Mouse (Mus musculus): ENCODE measurements around the gene Trappc2. TPM values are rescaled to one million over a fixed set of nuclear protein-coding genes. Genes with fewer than 3 reads are reported as not detected.

Trappc2 gene
- polyA plus RNA-seq (2016; fragmentation: Nextera tagmentation; extraction: Ambion mirVana) = 23.1 and 25.0 TPM in 2 replicates

DNA sequence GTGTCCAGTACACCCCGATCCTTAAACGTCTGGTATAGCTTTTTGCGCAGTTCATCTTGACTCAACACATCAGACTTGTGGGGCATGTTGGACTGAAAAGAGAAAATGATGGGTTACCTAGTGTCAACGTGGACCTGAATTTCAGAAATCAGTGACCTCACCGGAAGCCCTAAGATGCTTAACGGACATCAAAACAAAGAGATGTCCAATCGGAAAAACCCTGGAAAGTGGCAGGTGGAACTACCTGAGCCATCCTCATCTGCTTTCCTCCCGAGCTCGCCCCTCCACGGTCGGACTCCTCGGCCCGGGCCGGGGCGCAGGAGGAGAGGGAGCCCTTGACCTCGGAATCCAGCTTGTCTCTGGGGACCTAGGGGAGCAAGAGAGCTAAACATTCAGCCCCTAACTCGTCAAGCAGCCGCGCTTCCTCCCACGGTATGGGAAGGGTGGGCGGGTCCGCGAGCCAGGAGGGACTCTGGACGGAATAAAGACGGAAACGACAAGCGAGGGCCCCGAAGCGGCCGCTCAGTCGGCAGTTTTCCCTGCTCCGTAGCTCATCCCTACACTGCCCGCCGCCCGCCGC lies at the start of gene Trappc2:
Trappc2 (plus strand) TSS at position 539 of the 580 bp plus-strand sequence.
- Histone ChIP-seq H3K4me1 (peaks cover 4% of the 10 kb centered on the region; the same call in 1 of the 2 replicates), H3K9me3 (no peaks in the 10 kb centered on the region), H3K27ac (replicated peaks) (peak within 1 kb of the TSS; percentile 90), H3K4me3 (peak within 1 kb of the TSS; percentile 68), H3K27me3 (replicated peaks; ENCODE audit: low read depth, poor library complexity, severe bottlenecking) (peaks cover 95% of the 10 kb centered on the region), H3K36me3 (replicated peaks) (no peaks in the 10 kb centered on the region)
- DNase-seq (ENCODE audit: low spot score) = no peak
- 19% methylated on average over 36 of the region's 36 CpGs for WGBS

DNA sequence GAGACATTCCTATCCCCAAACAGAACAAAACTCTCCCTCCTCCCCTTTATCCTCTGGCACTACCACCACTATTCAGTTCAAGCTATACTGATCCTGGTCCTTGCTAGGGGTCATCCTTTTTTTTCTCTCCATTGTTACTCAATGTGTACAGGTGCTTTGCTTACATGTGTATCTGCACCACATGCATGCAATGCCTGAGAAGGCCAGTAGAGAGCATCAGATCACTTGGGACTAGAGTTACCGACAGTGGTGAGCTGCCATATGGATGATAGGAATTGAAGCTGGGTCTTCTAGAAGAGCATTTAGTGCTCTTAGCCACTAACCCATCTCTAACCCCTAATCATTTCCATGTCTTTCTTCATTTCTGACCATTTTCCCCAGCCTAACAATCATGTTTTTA lies 46.6 kb upstream of the Trappc2 start:
- WGBS = 77% methylated on average over 1 of the region's 1 CpGs

DNA sequence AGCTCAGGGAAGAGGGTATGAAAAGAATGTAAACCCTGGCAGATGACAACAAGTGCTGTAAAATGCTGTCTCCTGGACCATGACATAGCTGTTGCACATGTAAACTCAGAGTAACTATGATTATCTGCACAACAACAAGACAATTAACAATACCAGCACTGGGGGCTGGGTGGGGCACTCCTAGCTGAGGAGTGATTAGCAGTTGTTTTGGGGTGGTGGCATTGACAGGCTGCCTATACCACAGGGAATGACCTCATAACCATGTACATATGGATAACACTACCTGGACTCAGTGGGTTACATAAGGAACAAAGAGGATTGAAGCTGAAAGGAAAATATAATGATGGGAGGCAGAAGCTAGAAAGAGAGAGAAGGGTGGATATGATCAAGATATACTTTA lies 32.5 kb upstream of the Trappc2 start:
- Histone ChIP-seq H3K9me3 (no peaks in the 10 kb centered on the region), H3K27me3 (replicated peaks; ENCODE audit: low read depth, poor library complexity, severe bottlenecking) (peaks cover 81% of the 10 kb centered on the region), H3K36me3 (replicated peaks) (peaks cover 36% of the 10 kb centered on the region), H3K4me3 (no peak overlapping the region), H3K4me1 (no peaks in the 10 kb centered on the region), H3K27ac (replicated peaks) (no peak overlapping the region)
- DNase-seq (ENCODE audit: low spot score) = no peak

More for the DNA sequence above, 46.6 kb upstream of the Trappc2 start:
- no peaks in the 10 kb centered on the region for H3K9me3 ChIP-seq
- H3K27me3 ChIP-seq (replicated peaks; ENCODE audit: low read depth, poor library complexity, severe bottlenecking) = peaks cover 67% of the 10 kb centered on the region
- H3K4me3 ChIP-seq = no peak overlapping the region
- DNase-seq (ENCODE audit: low spot score) = no peak
- H3K27ac ChIP-seq (replicated peaks) = no peak overlapping the region
- no peaks in the 10 kb centered on the region for H3K4me1 ChIP-seq
- H3K36me3 ChIP-seq (replicated peaks) = no peaks in the 10 kb centered on the region; the same call in 1 of the 2 replicates

DNA sequence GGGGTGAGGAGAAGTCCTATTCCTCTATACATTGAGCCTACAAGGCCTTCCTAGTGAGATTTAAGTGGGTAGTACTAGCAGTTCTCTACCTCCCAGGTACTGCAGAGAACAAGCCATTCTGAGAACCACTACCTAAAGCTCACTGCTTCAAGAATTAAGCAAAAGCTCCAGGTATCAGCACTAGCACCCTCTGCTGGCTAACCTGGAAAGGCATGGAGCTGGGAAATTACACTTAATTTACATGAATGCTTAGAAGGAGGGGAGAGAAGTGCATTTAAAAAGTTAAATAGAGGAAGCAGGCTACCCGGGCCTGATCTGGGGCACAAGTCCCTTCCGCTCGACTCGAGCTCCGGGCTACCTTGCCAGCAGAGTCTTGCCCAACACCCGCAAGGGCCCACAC lies 24.2 kb upstream of the Trappc2 start:
- peak; percentile 18 for DNase-seq (ENCODE audit: low spot score)
- H3K4me1 ChIP-seq = no peaks in the 10 kb centered on the region
- no peak overlapping the region for H3K4me3 ChIP-seq
- 92% methylated on average over 6 of the region's 6 CpGs for WGBS
- peaks cover 22% of the 10 kb centered on the region for H3K27me3 ChIP-seq (replicated peaks; ENCODE audit: low read depth, poor library complexity, severe bottlenecking)
- H3K9me3 ChIP-seq = no peaks in the 10 kb centered on the region
- peaks cover 5% of the 10 kb centered on the region; the same call in 1 of the 2 replicates for H3K36me3 ChIP-seq (replicated peaks)
- H3K27ac ChIP-seq (replicated peaks) = no peak overlapping the region

DNA sequence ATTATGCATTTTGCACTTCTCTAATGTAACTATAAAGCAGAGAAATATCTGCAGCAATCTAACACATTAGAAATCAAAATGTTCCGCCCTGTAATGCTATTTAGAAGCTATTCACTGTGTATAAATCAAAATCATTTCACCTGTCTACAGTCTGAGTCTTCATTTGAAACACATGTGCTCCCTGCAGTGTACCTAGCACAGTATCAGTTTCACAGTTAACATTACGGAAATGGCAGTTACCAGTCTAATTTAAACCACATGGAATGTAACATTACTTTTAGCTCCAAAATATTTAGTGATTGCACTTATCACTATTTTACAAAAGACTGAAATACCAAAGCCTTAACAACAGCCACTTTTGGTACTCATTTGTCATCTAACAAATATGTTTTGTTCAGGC lies 5.6 kb upstream of the Trappc2 start:
- H3K27me3 ChIP-seq (replicated peaks; ENCODE audit: low read depth, poor library complexity, severe bottlenecking) = peaks cover 64% of the 10 kb centered on the region
- WGBS = 64% methylated on average over 2 of the region's 2 CpGs

DNA sequence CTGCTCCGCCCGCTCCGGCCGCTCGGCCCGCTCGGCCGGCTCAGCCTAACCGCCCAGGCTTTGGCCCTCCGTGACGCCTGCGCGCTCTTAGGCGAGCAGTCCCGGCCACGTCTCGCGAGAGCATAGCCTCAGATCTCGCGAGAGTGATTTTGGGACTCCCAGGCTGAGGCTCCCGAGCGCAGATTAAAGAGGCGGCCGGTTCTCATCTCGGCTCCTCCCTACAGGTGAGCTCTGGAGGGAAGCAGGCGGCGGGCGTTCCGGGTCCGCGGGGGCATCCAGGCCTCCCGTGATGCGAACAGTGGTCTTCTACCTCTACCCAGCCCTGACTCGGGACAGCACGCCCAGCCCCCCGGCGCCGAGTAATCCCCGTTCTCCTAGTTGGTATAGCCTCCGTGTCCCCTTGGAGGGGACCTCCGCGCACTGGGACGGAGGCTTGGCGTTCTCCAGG lies 266 bp downstream of the Trappc2 start, which contains the start of gene Ofd1:
Ofd1 (minus strand) TSS at position 89 of the 448 bp plus-strand sequence.
- DNase-seq (ENCODE audit: low spot score) = peak; percentile 87
- no peaks in the 10 kb centered on the region for H3K9me3 ChIP-seq
- H3K4me3 ChIP-seq = peak within 1 kb of the TSS; percentile 68
- H3K36me3 ChIP-seq (replicated peaks) = no peaks in the 10 kb centered on the region
- WGBS = 19% methylated on average over 44 of the region's 44 CpGs
- H3K27ac ChIP-seq (replicated peaks) = peak within 1 kb of the TSS; percentile 90
- H3K4me1 ChIP-seq = peaks cover 4% of the 10 kb centered on the region; the same call in 1 of the 2 replicates
- H3K27me3 ChIP-seq (replicated peaks; ENCODE audit: low read depth, poor library complexity, severe bottlenecking) = peaks cover 95% of the 10 kb centered on the region

More for the DNA sequence above, 5.6 kb upstream of the Trappc2 start:
- Histone ChIP-seq H3K4me3 (no peak overlapping the region), H3K36me3 (replicated peaks) (no peaks in the 10 kb centered on the region; the same call in 1 of the 2 replicates), H3K27ac (replicated peaks) (no peak overlapping the region), H3K9me3 (no peaks in the 10 kb centered on the region), H3K4me1 (no peaks in the 10 kb centered on the region)
- no peak for DNase-seq (ENCODE audit: low spot score)

DNA sequence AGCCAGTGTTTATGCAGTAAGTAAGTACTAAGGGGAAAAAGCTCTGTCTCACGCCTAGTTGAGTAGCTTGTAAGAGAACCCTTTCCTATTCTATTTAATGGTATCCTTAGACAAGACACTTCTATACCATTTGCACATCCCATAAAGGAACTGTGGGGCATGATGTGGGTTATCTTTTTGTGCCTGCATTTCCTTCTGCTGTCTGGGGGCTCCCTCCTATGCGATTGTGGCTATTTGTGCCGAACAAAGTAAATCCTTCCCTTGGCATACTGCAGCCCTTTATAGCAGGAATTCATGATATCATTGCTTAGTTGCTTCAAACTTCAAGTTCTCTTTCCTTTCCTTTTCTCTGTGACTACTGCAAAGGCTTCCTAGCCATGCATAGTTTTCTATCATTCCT lies 4.2 kb downstream of the Trappc2 start:
- H3K27ac ChIP-seq (replicated peaks) = no peak overlapping the region
- no peak overlapping the region for H3K4me3 ChIP-seq
- H3K27me3 ChIP-seq (replicated peaks; ENCODE audit: low read depth, poor library complexity, severe bottlenecking) = peaks cover 83% of the 10 kb centered on the region
- no peak for DNase-seq (ENCODE audit: low spot score)
- peaks cover 4% of the 10 kb centered on the region; the same call in 1 of the 2 replicates for H3K4me1 ChIP-seq
- no peaks in the 10 kb centered on the region for H3K9me3 ChIP-seq
- 93% methylated on average over 3 of the region's 3 CpGs for WGBS
- no peaks in the 10 kb centered on the region for H3K36me3 ChIP-seq (replicated peaks)

DNA sequence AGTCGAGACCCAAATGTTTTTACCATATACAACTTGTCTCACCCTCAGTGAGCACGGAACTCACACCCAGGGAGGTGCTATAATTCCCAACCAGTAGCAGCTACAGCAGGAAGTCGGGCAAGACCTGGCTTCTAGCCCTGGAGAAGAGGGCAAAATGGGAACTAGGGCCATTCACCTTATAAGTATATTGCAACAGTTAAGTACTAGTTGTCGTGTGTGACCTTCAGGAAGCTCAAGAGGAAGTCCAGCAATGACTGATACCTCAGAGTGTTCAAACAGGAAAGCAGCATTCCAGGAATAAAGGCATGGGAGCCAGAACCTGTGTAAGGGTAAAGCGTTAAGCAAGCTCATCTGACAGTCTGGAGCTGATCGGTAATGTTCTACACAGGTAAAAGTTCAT lies 13.2 kb downstream of the Trappc2 start:
- DNase-seq (ENCODE audit: low spot score) = no peak
- WGBS = 84% methylated on average over 6 of the region's 6 CpGs
- H3K27ac ChIP-seq (replicated peaks) = no peak overlapping the region
- peaks cover 45% of the 10 kb centered on the region for H3K27me3 ChIP-seq (replicated peaks; ENCODE audit: low read depth, poor library complexity, severe bottlenecking)
- no peaks in the 10 kb centered on the region for H3K9me3 ChIP-seq
- no peaks in the 10 kb centered on the region for H3K4me1 ChIP-seq
- H3K36me3 ChIP-seq (replicated peaks) = peaks cover 38% of the 10 kb centered on the region
- H3K4me3 ChIP-seq = no peak overlapping the region

DNA sequence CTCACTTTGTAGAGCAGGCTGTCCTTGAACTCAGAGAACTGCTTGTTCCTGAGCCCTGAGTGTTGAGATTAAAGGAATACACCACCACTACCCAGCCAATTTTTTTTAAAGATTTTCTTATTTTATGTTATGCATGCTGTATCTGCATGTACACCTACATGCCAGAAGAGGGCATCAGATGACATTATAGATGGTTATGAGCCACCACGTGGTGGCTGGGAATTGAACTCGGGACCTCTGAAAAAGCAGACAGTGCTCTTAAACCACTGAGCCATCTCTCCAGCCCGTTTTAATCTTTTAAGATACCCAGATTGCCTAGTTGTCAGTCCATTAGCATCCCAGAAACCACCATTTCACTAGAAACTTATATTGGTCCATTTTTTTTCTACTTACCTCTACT lies 14.0 kb downstream of the Trappc2 start:
- H3K36me3 ChIP-seq (replicated peaks) = peaks cover 38% of the 10 kb centered on the region
- no peak for DNase-seq (ENCODE audit: low spot score)
- no peak overlapping the region for H3K4me3 ChIP-seq
- WGBS = 73% methylated on average over 3 of the region's 3 CpGs
- H3K27ac ChIP-seq (replicated peaks) = no peak overlapping the region
- H3K9me3 ChIP-seq = no peaks in the 10 kb centered on the region
- no peaks in the 10 kb centered on the region for H3K4me1 ChIP-seq
- peaks cover 44% of the 10 kb centered on the region for H3K27me3 ChIP-seq (replicated peaks; ENCODE audit: low read depth, poor library complexity, severe bottlenecking)

DNA sequence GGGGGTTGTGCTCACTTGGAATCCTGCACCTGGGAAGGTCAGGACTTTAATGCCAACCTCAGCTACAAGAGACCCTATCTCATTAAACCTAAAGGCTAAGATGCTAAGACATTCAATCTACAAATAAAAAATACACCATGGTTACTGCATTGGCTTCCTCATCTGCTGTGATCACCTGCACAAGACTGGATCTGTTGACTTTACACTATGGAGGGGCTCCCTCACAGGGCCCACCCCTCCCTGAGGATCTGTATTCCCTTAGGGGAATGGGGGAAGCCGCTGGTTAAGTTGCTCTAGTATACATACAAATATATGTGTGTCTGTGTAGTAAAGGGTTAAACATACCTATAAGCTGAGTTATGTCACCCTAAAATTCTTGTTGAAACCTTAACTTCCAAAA lies 15.2 kb downstream of the Trappc2 start:
- H3K27ac ChIP-seq (replicated peaks) = no peak overlapping the region
- H3K36me3 ChIP-seq (replicated peaks) = peaks cover 39% of the 10 kb centered on the region
- H3K4me1 ChIP-seq = no peaks in the 10 kb centered on the region
- no peak overlapping the region for H3K4me3 ChIP-seq
- no peaks in the 10 kb centered on the region for H3K9me3 ChIP-seq
- no peak for DNase-seq (ENCODE audit: low spot score)
- peaks cover 39% of the 10 kb centered on the region for H3K27me3 ChIP-seq (replicated peaks; ENCODE audit: low read depth, poor library complexity, severe bottlenecking)
- 97% methylated on average over 1 of the region's 1 CpGs for WGBS

DNA sequence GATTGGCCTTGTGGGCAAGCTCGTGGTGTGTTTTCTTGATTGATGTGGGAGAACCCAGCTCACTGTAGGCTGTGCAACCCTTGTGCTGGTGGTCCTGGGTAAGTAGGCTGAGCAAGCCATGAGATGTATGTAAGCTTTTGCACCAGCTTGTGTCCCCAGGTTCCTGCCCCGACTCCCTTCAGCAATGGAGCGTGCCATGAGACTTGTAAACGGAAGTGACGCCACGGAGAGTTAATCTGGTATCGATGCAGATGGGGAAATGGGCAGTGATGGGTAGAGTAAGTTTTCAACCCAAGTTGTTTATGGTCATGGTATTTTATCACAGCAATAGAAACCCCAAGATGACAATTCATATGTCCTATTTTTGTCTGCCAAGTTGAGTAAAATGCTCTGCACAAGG lies 27.9 kb downstream of the Trappc2 start:
- Histone ChIP-seq H3K27ac (replicated peaks) (no peak overlapping the region), H3K4me1 (0 out of 2 replicates have a peak, but pooled peaks cover 4% of the 10 kb centered on the region)

DNA sequence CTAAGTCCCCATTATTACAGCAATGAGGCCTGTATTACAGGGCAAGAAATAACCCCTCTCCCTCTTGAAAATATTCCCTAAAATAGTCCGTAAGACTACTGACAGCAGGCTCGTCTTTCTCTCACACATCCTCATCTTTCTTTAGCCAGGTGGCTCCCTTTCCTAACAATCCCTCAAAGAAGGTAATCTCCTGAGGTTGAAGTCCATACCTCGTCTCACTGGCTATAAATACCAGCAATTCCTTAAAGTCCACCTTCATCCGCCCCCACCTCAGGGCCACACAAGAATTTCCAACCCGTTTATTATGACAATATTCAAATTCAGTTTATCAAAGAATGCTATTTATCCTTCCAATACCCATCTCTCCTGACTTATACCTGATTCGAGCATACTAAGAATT lies 32.2 kb downstream of the Trappc2 start:
- H3K4me3 ChIP-seq = no peak overlapping the region
- no peaks in the 10 kb centered on the region; the same call in 1 of the 2 replicates for H3K4me1 ChIP-seq
- no peaks in the 10 kb centered on the region for H3K9me3 ChIP-seq
- H3K36me3 ChIP-seq (replicated peaks) = peaks cover 48% of the 10 kb centered on the region
- 87% methylated on average over 6 of the region's 6 CpGs for WGBS
- no peak for DNase-seq (ENCODE audit: low spot score)
- H3K27me3 ChIP-seq (replicated peaks; ENCODE audit: low read depth, poor library complexity, severe bottlenecking) = peaks cover 79% of the 10 kb centered on the region
- H3K27ac ChIP-seq (replicated peaks) = no peak overlapping the region

More for the DNA sequence above, 27.9 kb downstream of the Trappc2 start:
- peaks cover 59% of the 10 kb centered on the region for H3K27me3 ChIP-seq (replicated peaks; ENCODE audit: low read depth, poor library complexity, severe bottlenecking)
- H3K9me3 ChIP-seq = no peaks in the 10 kb centered on the region
- no peak overlapping the region for H3K4me3 ChIP-seq
- H3K36me3 ChIP-seq (replicated peaks) = peaks cover 30% of the 10 kb centered on the region
- WGBS = 93% methylated on average over 7 of the region's 7 CpGs
- no peak for DNase-seq (ENCODE audit: low spot score)

DNA sequence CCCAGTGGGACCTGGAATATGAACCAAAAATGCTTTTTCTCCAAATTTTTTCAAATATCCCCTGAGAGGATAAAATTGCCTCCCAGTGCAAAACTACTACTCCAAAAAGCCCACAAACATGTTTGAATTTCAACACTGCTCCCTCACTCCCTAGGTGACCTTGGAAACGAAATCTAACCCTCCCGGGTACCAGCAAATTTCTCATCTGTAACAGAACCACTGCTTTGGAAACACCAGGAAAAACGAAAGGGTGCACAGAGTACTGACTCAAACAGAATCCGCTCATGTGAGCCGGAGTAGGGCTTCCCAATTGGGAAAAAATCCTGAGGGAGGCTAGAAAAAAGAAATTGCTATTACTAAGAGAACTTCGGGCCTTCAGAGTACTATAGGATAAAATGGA lies 37.0 kb downstream of the Trappc2 start:
- H3K27ac ChIP-seq (replicated peaks) = no peak overlapping the region
- peaks cover 65% of the 10 kb centered on the region for H3K27me3 ChIP-seq (replicated peaks; ENCODE audit: low read depth, poor library complexity, severe bottlenecking)
- H3K9me3 ChIP-seq = 0 out of 2 replicates have a peak, but pooled peaks cover 2% of the 10 kb centered on the region
- H3K36me3 ChIP-seq (replicated peaks) = peaks cover 20% of the 10 kb centered on the region
- no peak for DNase-seq (ENCODE audit: low spot score)
- WGBS = 74% methylated on average over 6 of the region's 6 CpGs
- H3K4me3 ChIP-seq = peak overlapping the region; percentile 70; the same call in 1 of the 2 replicates
- no peaks in the 10 kb centered on the region; the same call in 1 of the 2 replicates for H3K4me1 ChIP-seq
